Mouse (Mus musculus): Measurements from ENCODE around the gene Abcf3. TPM values are rescaled to one million over a fixed set of nuclear protein-coding genes. Genes with fewer than 3 reads are reported as not detected.

The Abcf3 gene
- total and polyA plus RNA-seq, 3 experiments, result 48.6 to 98.0 (median 55.7) TPM

- peaks cover 40 to 58% of the 10 kb centered on the region in 2 experiments for H3K36me3 ChIP-seq (replicated peaks in 1 of 2; ENCODE audit: control insufficient read depth in 1 of 2, insufficient read depth in 1 of 2, low read length in 1 of 2)
- dilution Hi-C loops (cut with MboI; ENCODE audit: extremely low pct_ligation_motif_present, extremely low pct_unique_long_range_greater_than_20kb, low sequenced_read_pairs) (no loop called here), in situ Hi-C loops (cut with MboI; ENCODE audit: low pct_ligation_motif_present, low pct_unique_long_range_greater_than_20kb, low sequenced_read_pairs) (no loop called here)
- H3K27ac ChIP-seq (ENCODE audit: insufficient read depth, low read depth), result peak within 1 kb of the TSS; percentile 33; the same call in 1 of the 2 replicates
- peak within 1 kb of the TSS; percentile 60 to 89 (median 64) for H3K4me3 ChIP-seq (replicated peaks in 1 of 3; ENCODE audit: low read depth in 2 of 3, low read length in 2 of 3, poor library complexity in 1 of 3)
- peaks cover 36% of the 10 kb centered on the region for H3K79me2 ChIP-seq (replicated peaks; ENCODE audit: control insufficient read depth, extremely low read depth, insufficient read depth, poor library complexity, severe bottlenecking)
- H3K4me2 ChIP-seq (ENCODE audit: insufficient read depth, low read depth, poor library complexity, severe bottlenecking), result peak within 1 kb of the TSS; percentile 68
- peak; percentile 100 for DNase-seq (ENCODE audit: extremely low read depth)
- H3K9me3 ChIP-seq (replicated peaks; ENCODE audit: low read length), result no peaks in the 10 kb centered on the region
- H3K9ac ChIP-seq (ENCODE audit: insufficient read depth, low read depth), result peak within 1 kb of the TSS; percentile 93
- TF ChIP-seq MAX (IDR thresholded peaks at IDR 0.05; ENCODE audit: low read length), result peak; percentile 99
- no peak for TF ChIP-seq PAX5 (IDR thresholded peaks at IDR 0.05; ENCODE audit: low read length)
- TF ChIP-seq ETS1 (conservative IDR thresholded peaks at IDR 0.05; ENCODE audit: low read depth, low read length), result peak; percentile 12; the same call in 1 of the 2 replicates
- no peak for TF ChIP-seq SMC3 (IDR thresholded peaks at IDR 0.05; ENCODE audit: low read depth, low read length)
- TF ChIP-seq RAD21 (IDR thresholded peaks at IDR 0.05; ENCODE audit: low read depth, low read length), result no peak
- peak; percentile 92 for TF ChIP-seq BHLHE40 (IDR thresholded peaks at IDR 0.05; ENCODE audit: low read depth, low read length)
- peak; percentile 75; the same call in 1 of the 2 replicates for TF ChIP-seq MAFK (IDR thresholded peaks at IDR 0.05; ENCODE audit: insufficient replicate concordance, low read length)
- TF ChIP-seq MAZ (IDR thresholded peaks at IDR 0.05; ENCODE audit: low read depth, low read length), result peak; percentile 98
- TF ChIP-seq UBTF (IDR thresholded peaks at IDR 0.05; ENCODE audit: low read depth, low read length), result 0 out of 2 replicates have a peak, but pooled peaks have one; percentile 59
- TF ChIP-seq SIN3A (IDR thresholded peaks at IDR 0.05; ENCODE audit: low read length), result peak; percentile 100
- TF ChIP-seq NELFE (IDR thresholded peaks at IDR 0.05; ENCODE audit: low read depth, low read length), result peak; percentile 87
- peak; percentile 98 for TF ChIP-seq POLR2AphosphoS2 (IDR thresholded peaks at IDR 0.05; ENCODE audit: low read depth, low read length)
- peak; percentile 80 for TF ChIP-seq JUN (IDR thresholded peaks at IDR 0.05; ENCODE audit: insufficient read depth, low read depth, low read length)
- TF ChIP-seq ZKSCAN1 (IDR thresholded peaks at IDR 0.05; ENCODE audit: borderline replicate concordance, low read depth, low read length), result no peak
- TF ChIP-seq POLR2A (IDR thresholded peaks at IDR 0.05; ENCODE audit: low read depth, low read length), result peak; percentile 90
- TF ChIP-seq EP300 (IDR thresholded peaks at IDR 0.05; ENCODE audit: low read length), result no peak
- TF ChIP-seq MYC (IDR thresholded peaks at IDR 0.05; ENCODE audit: low read depth, low read length), result peak; percentile 100
- peak; percentile 97 for TF ChIP-seq HCFC1 (IDR thresholded peaks at IDR 0.05; ENCODE audit: low read depth, low read length)
- TF ChIP-seq CHD2 (IDR thresholded peaks at IDR 0.05; ENCODE audit: low read length), result peak; percentile 95
- no peak for TF ChIP-seq ZNF384 (IDR thresholded peaks at IDR 0.05; ENCODE audit: low read depth, low read length)
- peak; percentile 90 for TF ChIP-seq ZMIZ1 (IDR thresholded peaks at IDR 0.05; ENCODE audit: low read depth, low read length)
- peak; percentile 99 for TF ChIP-seq USF1 (IDR thresholded peaks at IDR 0.05; ENCODE audit: low read depth, low read length)
- TF ChIP-seq USF2 (conservative IDR thresholded peaks at IDR 0.05; ENCODE audit: low read depth, low read length), result peak; percentile 99
- TF ChIP-seq E2F4 (IDR thresholded peaks at IDR 0.05; ENCODE audit: insufficient replicate concordance, low read depth, low read length), result 0 out of 2 replicates have a peak, but pooled peaks have one; percentile 78
- TF ChIP-seq JUND (conservative IDR thresholded peaks at IDR 0.05; ENCODE audit: low read depth, low read length), result peak; percentile 75; the same call in 1 of the 2 replicates
- TF ChIP-seq TBP (conservative IDR thresholded peaks at IDR 0.05; ENCODE audit: low read depth, low read length), result 0 out of 2 replicates have a peak, but pooled peaks have one; percentile 68
- peak; percentile 77 for TF ChIP-seq TCF12 (IDR thresholded peaks at IDR 0.05; ENCODE audit: low read depth, low read length)
- TF ChIP-seq NRF1 (IDR thresholded peaks at IDR 0.05; ENCODE audit: low read depth, low read length), result peak; percentile 92
- TF ChIP-seq CHD1 (IDR thresholded peaks at IDR 0.05; ENCODE audit: low read depth, low read length), result no peak
- peak; percentile 88 for TF ChIP-seq MEF2A (IDR thresholded peaks at IDR 0.05; ENCODE audit: borderline replicate concordance, low read depth, low read length)
- peak; percentile 99 for TF ChIP-seq GABPA (IDR thresholded peaks at IDR 0.05; ENCODE audit: insufficient replicate concordance, low read depth, low read length)
- peak; percentile 100 for TF ChIP-seq KAT2A (IDR thresholded peaks at IDR 0.05; ENCODE audit: insufficient replicate concordance, low read length)
- no peak for TF ChIP-seq CTCF (conservative IDR thresholded peaks at IDR 0.05 in 1 of 2, IDR thresholded peaks at IDR 0.05 in 1 of 2; ENCODE audit: low read depth in 2 of 2, low read length in 2 of 2)
- no peak for TF ChIP-seq RCOR1 (conservative IDR thresholded peaks at IDR 0.05; ENCODE audit: low read depth, low read length)
- TF ChIP-seq MXI1 (IDR thresholded peaks at IDR 0.05; ENCODE audit: low read depth, low read length), result peak; percentile 98
- peak; percentile 83 for TF ChIP-seq IRF4 (IDR thresholded peaks at IDR 0.05; ENCODE audit: low read depth, low read length)
- TF ChIP-seq ZC3H11A (IDR thresholded peaks at IDR 0.05; ENCODE audit: low read depth, low read length), result no peak
- TF ChIP-seq ELF1 (IDR thresholded peaks at IDR 0.05; ENCODE audit: low read depth, low read length), result peak; percentile 98; the same call in 1 of the 2 replicates
- H3K4me1 ChIP-seq (ENCODE audit: control insufficient read depth in 1 of 2, insufficient read depth in 2 of 2), result peaks cover 6 to 32% of the 10 kb centered on the region in 2 experiments
- no peaks in the 10 kb centered on the region for H3K27me3 ChIP-seq (replicated peaks)
Observed at GRCm38 (mm10) chr16:20535296-20536080, 12.9 kb upstream of the Abcf3 start, which contains the start of gene Ap2m1. Gene Ap2m1, plus strand, starts transcription at chr16:20535478.
